Mouse (Mus musculus): ENCODE measurements around the gene Unc5cl. TPM values are rescaled to one million over a fixed set of nuclear protein-coding genes. Genes with fewer than 3 reads are reported as not detected.

Unc5cl gene
- polyA plus RNA-seq, 1 experiment from 2014 or later = 0.23 TPM

DNA sequence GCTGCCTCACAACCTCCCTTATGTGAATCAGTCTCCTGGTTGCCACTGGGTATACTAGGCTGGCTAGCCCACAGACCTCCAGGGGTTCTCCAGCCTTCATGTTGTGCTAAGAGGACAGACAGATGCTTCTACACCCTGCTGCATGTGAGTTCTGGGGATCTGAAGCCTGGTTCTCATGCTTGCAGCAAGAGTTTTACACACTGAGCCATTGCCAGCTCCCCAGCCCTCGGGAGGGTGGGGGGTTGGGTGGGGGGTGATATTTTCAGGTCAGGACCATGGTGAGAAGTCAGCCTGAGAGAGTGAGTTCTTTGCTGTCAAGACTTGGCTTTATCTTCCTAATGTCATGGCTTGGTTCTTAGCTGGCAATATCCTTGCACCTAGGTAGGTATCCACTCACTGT lies 35.9 kb upstream of the Unc5cl start:
- no peak overlapping the region for H3K4me2 ChIP-seq (replicated peaks)
- no peak overlapping the region for H3K27ac ChIP-seq
- no peaks in the 10 kb centered on the region for H3K27me3 ChIP-seq
- H3K4me1 ChIP-seq (replicated peaks) = no peaks in the 10 kb centered on the region
- no peaks in the 10 kb centered on the region for H3K9me3 ChIP-seq
- 93% methylated on average over 1 of the region's 1 CpGs for WGBS
- H3K4me3 ChIP-seq (replicated peaks) = no peak overlapping the region
- peaks cover 23% of the 10 kb centered on the region for H3K36me3 ChIP-seq
- H3K9ac ChIP-seq (replicated peaks) = no peak overlapping the region
- ATAC-seq = no peak

- no peak overlapping the region for H3K9ac ChIP-seq (replicated peaks)
- H3K4me1 ChIP-seq (replicated peaks) = no peaks in the 10 kb centered on the region
- WGBS = 69% methylated on average over 2 of the region's 2 CpGs
- peaks cover 18% of the 10 kb centered on the region for H3K36me3 ChIP-seq
- no peaks in the 10 kb centered on the region for H3K27me3 ChIP-seq
- no peaks in the 10 kb centered on the region for H3K9me3 ChIP-seq
- H3K4me3 ChIP-seq (replicated peaks) = no peak overlapping the region
- H3K27ac ChIP-seq = no peak overlapping the region
- no peak for ATAC-seq
- no peak overlapping the region for H3K4me2 ChIP-seq (replicated peaks)
These were observed 35.1 kb upstream of the Unc5cl start for GRCm38 (mm10) chr17:48419571-48419970.

- Histone ChIP-seq H3K4me3 (replicated peaks) (no peak overlapping the region), H3K9ac (replicated peaks) (no peak overlapping the region), H3K27me3 (no peaks in the 10 kb centered on the region), H3K4me1 (replicated peaks) (0 out of 2 replicates have a peak, but pooled peaks cover 3% of the 10 kb centered on the region), H3K27ac (no peak overlapping the region), H3K9me3 (no peaks in the 10 kb centered on the region), H3K36me3 (no peaks in the 10 kb centered on the region), H3K4me2 (replicated peaks) (no peak overlapping the region)
- WGBS = 87% methylated on average over 9 of the region's 9 CpGs
- ATAC-seq = no peak
These were observed 30.5 kb upstream of the Unc5cl start for GRCm38 (mm10) chr17:48424237-48424636.

GRCm38 (mm10) chr17:48425823-48426612 lies 28.7 kb upstream of the Unc5cl start:
- no peak overlapping the region for H3K4me3 ChIP-seq (replicated peaks)
- H3K27ac ChIP-seq = no peak overlapping the region
- H3K4me1 ChIP-seq (replicated peaks) = 0 out of 2 replicates have a peak, but pooled peaks cover 3% of the 10 kb centered on the region
- WGBS = 46% methylated on average over 9 of the region's 9 CpGs
- no peaks in the 10 kb centered on the region for H3K36me3 ChIP-seq
- no peaks in the 10 kb centered on the region for H3K9me3 ChIP-seq
- no peak for ATAC-seq
- H3K27me3 ChIP-seq = no peaks in the 10 kb centered on the region
- no peak overlapping the region for H3K4me2 ChIP-seq (replicated peaks)
- no peak overlapping the region for H3K9ac ChIP-seq (replicated peaks)

DNA sequence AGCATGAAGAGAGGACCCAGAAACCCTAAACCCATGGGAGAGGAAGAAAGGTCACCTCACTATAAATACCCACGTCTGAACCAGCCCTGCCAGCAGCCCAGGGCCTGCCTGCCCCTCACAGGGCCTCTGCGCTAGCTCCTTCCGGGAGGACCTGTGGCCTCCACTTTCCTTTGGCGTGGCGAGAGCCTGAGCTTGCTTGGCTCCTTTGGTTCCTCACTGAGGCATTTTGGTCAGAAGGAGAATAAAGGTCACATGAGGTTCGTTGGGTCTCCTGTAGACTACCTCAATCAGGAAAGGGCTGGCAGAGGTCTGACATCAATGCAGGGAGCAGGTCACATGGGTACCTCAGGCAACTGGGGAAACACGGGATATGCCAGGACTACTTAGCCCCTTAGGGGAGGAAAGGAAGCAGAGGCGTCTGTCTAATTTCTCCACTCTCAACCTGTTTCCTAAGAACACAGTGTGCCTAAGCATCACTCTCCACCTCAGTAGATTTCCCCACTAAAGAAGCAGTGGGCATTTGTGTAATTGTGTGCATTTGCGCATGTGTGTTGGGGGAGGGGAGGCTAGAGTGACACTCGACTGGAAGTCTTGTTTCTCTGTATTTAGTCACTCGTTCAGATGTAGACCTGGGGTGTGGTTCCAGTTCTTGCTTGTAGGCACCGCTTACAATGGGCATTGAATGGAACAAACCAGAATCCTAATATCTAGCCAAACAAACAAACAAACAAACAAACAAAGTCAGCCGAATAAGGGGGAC lies 27.5 kb upstream of the Unc5cl start:
- H3K36me3 ChIP-seq = no peaks in the 10 kb centered on the region
- no peaks in the 10 kb centered on the region for H3K27me3 ChIP-seq
- H3K9me3 ChIP-seq = no peaks in the 10 kb centered on the region
- no peak overlapping the region for H3K4me3 ChIP-seq (replicated peaks)
- ATAC-seq = no peak; the same call in 1 of the 2 replicates
- 0 out of 2 replicates have a peak, but pooled peaks cover 3% of the 10 kb centered on the region for H3K4me1 ChIP-seq (replicated peaks)
- no peak overlapping the region for H3K4me2 ChIP-seq (replicated peaks)
- no peak overlapping the region for H3K27ac ChIP-seq
- no peak overlapping the region for H3K9ac ChIP-seq (replicated peaks)
- WGBS = 81% methylated on average over 13 of the region's 13 CpGs

DNA sequence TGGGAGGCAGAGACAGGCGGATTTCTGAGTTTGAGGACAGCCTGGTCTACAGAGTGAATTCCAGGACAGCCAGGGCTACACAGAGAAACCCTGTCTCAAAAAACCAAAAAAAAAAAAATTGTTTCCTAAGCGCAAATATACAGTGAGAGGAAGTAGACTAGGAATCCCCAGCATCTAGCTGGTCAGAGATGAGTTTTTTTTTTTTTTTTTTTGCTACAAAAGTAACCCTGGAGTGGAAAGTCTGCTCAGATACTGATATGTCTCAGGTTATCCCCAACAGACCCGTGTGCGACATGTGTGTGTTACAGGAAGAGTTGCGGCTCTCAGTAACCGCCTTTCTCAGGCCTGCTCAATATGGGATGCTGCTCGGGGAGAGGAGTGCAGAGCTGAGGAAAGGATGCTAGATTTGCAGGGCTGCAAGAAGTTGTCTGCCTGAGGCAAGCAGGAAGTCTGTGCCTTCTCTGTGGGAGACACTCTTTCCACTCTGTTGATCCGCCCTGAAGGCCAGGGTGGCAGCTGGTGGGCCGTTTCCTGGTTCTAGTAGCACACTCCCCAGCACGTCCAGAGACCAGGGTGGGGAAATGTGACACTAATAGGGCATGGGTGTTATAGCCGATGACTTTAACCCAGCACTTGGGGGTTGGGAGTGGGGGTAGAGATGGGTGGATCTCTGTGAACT lies 26.7 kb upstream of the Unc5cl start:
- Histone ChIP-seq H3K4me2 (replicated peaks) (no peak overlapping the region), H3K4me3 (replicated peaks) (no peak overlapping the region), H3K4me1 (replicated peaks) (0 out of 2 replicates have a peak, but pooled peaks cover 5% of the 10 kb centered on the region), H3K27me3 (no peaks in the 10 kb centered on the region), H3K36me3 (no peaks in the 10 kb centered on the region), H3K9ac (replicated peaks) (no peak overlapping the region), H3K27ac (no peak overlapping the region), H3K9me3 (no peaks in the 10 kb centered on the region)
- 75% methylated on average over 11 of the region's 11 CpGs for WGBS
- no peak for ATAC-seq

GRCm38 (mm10) chr17:48430394-48430793 lies 24.3 kb upstream of the Unc5cl start:
- H3K4me3 ChIP-seq (replicated peaks) = no peak overlapping the region
- H3K4me2 ChIP-seq (replicated peaks) = no peak overlapping the region
- H3K9me3 ChIP-seq = no peaks in the 10 kb centered on the region
- 74% methylated on average over 5 of the region's 5 CpGs for WGBS
- H3K9ac ChIP-seq (replicated peaks) = no peak overlapping the region
- no peak overlapping the region for H3K27ac ChIP-seq
- no peak for ATAC-seq
- H3K36me3 ChIP-seq = no peaks in the 10 kb centered on the region
- no peaks in the 10 kb centered on the region for H3K27me3 ChIP-seq
- H3K4me1 ChIP-seq (replicated peaks) = 0 out of 2 replicates have a peak, but pooled peaks cover 5% of the 10 kb centered on the region

GRCm38 (mm10) chr17:48431054-48431453 lies 23.6 kb upstream of the Unc5cl start:
- H3K4me2 ChIP-seq (replicated peaks) = no peak overlapping the region
- no peaks in the 10 kb centered on the region for H3K9me3 ChIP-seq
- no peak overlapping the region for H3K9ac ChIP-seq (replicated peaks)
- 67% methylated on average over 5 of the region's 5 CpGs for WGBS
- no peak overlapping the region for H3K27ac ChIP-seq
- H3K27me3 ChIP-seq = no peaks in the 10 kb centered on the region
- ATAC-seq = no peak
- H3K4me3 ChIP-seq (replicated peaks) = no peak overlapping the region
- 0 out of 2 replicates have a peak, but pooled peaks cover 2% of the 10 kb centered on the region for H3K4me1 ChIP-seq (replicated peaks)
- H3K36me3 ChIP-seq = no peaks in the 10 kb centered on the region

GRCm38 (mm10) chr17:48432158-48432980 lies 22.3 kb upstream of the Unc5cl start, which contains the start of gene Apobec2:
Gene Apobec2 (minus strand): TSS chr17:48432930.
- no peak within 1 kb of the TSS for H3K4me2 ChIP-seq (replicated peaks)
- H3K27ac ChIP-seq = no peak within 1 kb of the TSS
- no peaks in the 10 kb centered on the region for H3K9me3 ChIP-seq
- peaks cover 6% of the 10 kb centered on the region; the same call in 1 of the 2 replicates for H3K4me1 ChIP-seq (replicated peaks)
- H3K36me3 ChIP-seq = no peaks in the 10 kb centered on the region
- 0 out of 2 replicates have a peak, but pooled peaks have one; percentile 24 for ATAC-seq
- WGBS = 73% methylated on average over 16 of the region's 16 CpGs
- H3K9ac ChIP-seq (replicated peaks) = no peak within 1 kb of the TSS
- no peak within 1 kb of the TSS for H3K4me3 ChIP-seq (replicated peaks)
- H3K27me3 ChIP-seq = no peaks in the 10 kb centered on the region

GRCm38 (mm10) chr17:48433006-48433655 lies 21.6 kb upstream of the Unc5cl start:
- 83% methylated on average over 20 of the region's 20 CpGs for WGBS
- no peak overlapping the region for H3K27ac ChIP-seq
- no peaks in the 10 kb centered on the region for H3K27me3 ChIP-seq
- H3K4me3 ChIP-seq (replicated peaks) = no peak overlapping the region
- peaks cover 12% of the 10 kb centered on the region; the same call in 1 of the 2 replicates for H3K4me1 ChIP-seq (replicated peaks)
- no peaks in the 10 kb centered on the region for H3K9me3 ChIP-seq
- no peaks in the 10 kb centered on the region for H3K36me3 ChIP-seq
- no peak overlapping the region for H3K9ac ChIP-seq (replicated peaks)
- ATAC-seq = no peak
- H3K4me2 ChIP-seq (replicated peaks) = no peak overlapping the region

Data from midbrain, embryonic 13.5 days (tissue).